Mouse (Mus musculus): Measurements from ENCODE around the gene Sult1a1. TPM values are rescaled to one million over a fixed set of nuclear protein-coding genes. Genes with fewer than 3 reads are reported as not detected.

Sult1a1 gene
- total RNA-seq, 2 experiments from 2014 or later, result 5.5 to 6.6 TPM

Other genes starting within 250 kb of the Sult1a1 start
- 10 to 100 TPM; 11.8 to 15.0 TPM for gene Rabep2, start 247.7 kb downstream of the Sult1a1 start, total RNA-seq (2021)
- 1 to 10 TPM in 1 of 2 experiments, under 1 TPM in 1; 0.67 to 9.0 TPM for gene Atp2a1, start 213.3 kb downstream of the Sult1a1 start, total RNA-seq (2021)
- 10 to 100 TPM; 47.1 to 51.4 TPM for gene Sh2b1, start 201.0 kb downstream of the Sult1a1 start, total RNA-seq (2021)
- gene Tufm, start 189.1 kb downstream of the Sult1a1 start, total RNA-seq (2021), result 100 to 1,000 TPM; 224 to 238 TPM
- gene Atxn2l, start 173.0 kb downstream of the Sult1a1 start, total RNA-seq (2021), result 10 to 100 TPM; 60.0 to 65.7 TPM
- 100 to 1,000 TPM; 159 to 161 TPM for gene Eif3c, start 110.0 kb downstream of the Sult1a1 start, total RNA-seq (2021)
- gene Apobr, start 91.5 kb downstream of the Sult1a1 start, total RNA-seq (2021), result under 1 TPM; 0.21 to 0.95 TPM
- gene Cln3, start 90.6 kb downstream of the Sult1a1 start, total RNA-seq (2021), result 10 to 100 TPM; 13.4 to 14.0 TPM
- not detected for gene Il27, start 81.5 kb downstream of the Sult1a1 start, total RNA-seq (2021)
- gene Nupr1, start 45.6 kb downstream of the Sult1a1 start, total RNA-seq (2021), result 1 to 10 TPM; 5.7 to 6.8 TPM
- 10 to 100 TPM; 30.9 to 33.2 TPM for gene Sgf29, start 27.1 kb downstream of the Sult1a1 start, total RNA-seq (2021)
- 10 to 100 TPM; 56.8 to 57.3 TPM for gene Bola2, start 19.0 kb upstream of the Sult1a1 start, total RNA-seq (2021)
- 1 to 10 TPM; 7.2 to 8.1 TPM for gene Slx1b, start 19.4 kb upstream of the Sult1a1 start, total RNA-seq (2021)
- gene Coro1a, start 31.4 kb upstream of the Sult1a1 start, total RNA-seq (2021), result 1 to 10 TPM; 8.4 to 9.2 TPM
- 10 to 100 TPM; 80.3 to 90.9 TPM for gene Mapk3, start 83.2 kb upstream of the Sult1a1 start, total RNA-seq (2021)
- gene Gdpd3, start 89.9 kb upstream of the Sult1a1 start, total RNA-seq (2021), result 1 to 10 TPM; 3.7 to 4.2 TPM
- 10 to 100 TPM; 31.8 to 34.0 TPM for gene Ypel3, start 100.5 kb upstream of the Sult1a1 start, total RNA-seq (2021)
- gene Tbx6, start 105.1 kb upstream of the Sult1a1 start, total RNA-seq (2021), result under 1 TPM in 1 of 2 experiments, not detected in 1; 0.26 TPM
- gene Ppp4c, start 116.1 kb upstream of the Sult1a1 start, total RNA-seq (2021), result 10 to 100 TPM; 67.6 to 76.6 TPM
- 1 to 10 TPM; 7.7 to 9.3 TPM for gene Fam57b, start 121.2 kb upstream of the Sult1a1 start, total RNA-seq (2021)
- gene 4930451I11Rik, start 155.2 kb upstream of the Sult1a1 start, total RNA-seq (2021), result not detected
- gene Doc2a, start 171.0 kb upstream of the Sult1a1 start, total RNA-seq (2021), result not detected
- 10 to 100 TPM; 22.8 to 26.1 TPM for gene Hirip3, start 185.5 kb upstream of the Sult1a1 start, total RNA-seq (2021)
- gene Ino80e, start 185.9 kb upstream of the Sult1a1 start, total RNA-seq (2021), result 10 to 100 TPM; 33.5 to 34.1 TPM
- 10 to 100 TPM; 65.0 to 66.5 TPM for gene Taok2, start 208.3 kb upstream of the Sult1a1 start, total RNA-seq (2021)
- gene Tmem219, start 246.5 kb upstream of the Sult1a1 start, total RNA-seq (2021), result 10 to 100 TPM; 12.9 to 14.7 TPM